Mouse (Mus musculus) ES-E14 (cell line): ENCODE measurements at regions not wholly inside any gene's neighbourhood (a gene's known extent, or its start where the extent isn't known, plus 50 kb on each side); places are given as distances from the start of the nearest gene placed in this dataset.

ENCODE experiments used
- DNase-seq: peaks from one replicate; pipeline ENCODE4 v3.0.0-alpha.2; 2013; ENCODE audit warnings: low read depth, low spot score
- H3K27ac ChIP-seq: 2 replicates; pipeline ENCODE4 v1.5.1; 2012; ENCODE audit warnings: low read depth, mild to moderate bottlenecking, low read length, moderate library complexity, mixed read lengths; ENCODE audit not compliant: poor library complexity, insufficient read depth, severe bottlenecking
- H3K36me3 ChIP-seq: 2 replicates; pipeline ENCODE4 v1.6.1; 2012; ENCODE audit warnings: mild to moderate bottlenecking, low read length, moderate library complexity, mixed read lengths; ENCODE audit not compliant: control insufficient read depth, poor library complexity, insufficient read depth, severe bottlenecking
- H3K4me1 ChIP-seq, 2 experiments: fragments of 150-350 bp in 1 of 2; sonication (generic) in 1 of 2; 2 replicates each; pipeline ENCODE4 v1.6.1; 2012; ENCODE audit warnings: low read length in 2 of 2, mild to moderate bottlenecking in 1 of 2, mixed read lengths in 1 of 2; ENCODE audit not compliant: control insufficient read depth in 2 of 2, insufficient read depth in 2 of 2, poor library complexity in 1 of 2
- H3K4me3 ChIP-seq, 2 experiments: fragments of 150-350 bp in 1 of 2; sonication (generic) in 1 of 2; 2 replicates each; pipeline ENCODE4 v1.5.1; 2012; ENCODE audit warnings: low read length in 2 of 2, low read depth in 1 of 2, mild to moderate bottlenecking in 1 of 2, mixed read lengths in 1 of 2; ENCODE audit not compliant: insufficient read depth in 1 of 2, poor library complexity in 1 of 2, severe bottlenecking in 1 of 2
- H3K9ac ChIP-seq: 2 replicates; pipeline ENCODE4 v1.6.1; 2012; ENCODE audit warnings: low read depth, mild to moderate bottlenecking, low read length, mixed read lengths; ENCODE audit not compliant: poor library complexity, insufficient read depth, severe bottlenecking
- H3K9me3 ChIP-seq: fragments of 150-350 bp; sonication (generic); 2 replicates; pipeline ENCODE4 v1.6.1; 2012; ENCODE audit warnings: low read depth, mild to moderate bottlenecking, low read length; ENCODE audit not compliant: control insufficient read depth, insufficient read depth
- CHD2 ChIP-seq: IDR thresholded peaks from 2 replicates; pipeline ENCODE4 v1.6.1; 2014; ENCODE audit warnings: mild to moderate bottlenecking, low read depth, low read length, inconsistent platforms
- HCFC1 ChIP-seq: IDR thresholded peaks from 2 replicates; pipeline ENCODE4 v1.6.1; 2012; ENCODE audit warnings: low read length, inconsistent platforms, borderline replicate concordance; ENCODE audit not compliant: insufficient read depth
- MAFK ChIP-seq: IDR thresholded peaks from 2 replicates; pipeline ENCODE4 v1.6.1; 2014; ENCODE audit warnings: mild to moderate bottlenecking, low read depth, low read length, inconsistent platforms; ENCODE audit not compliant: insufficient read depth
- ZC3H11A ChIP-seq: IDR thresholded peaks from 2 replicates; pipeline ENCODE4 v1.6.1; 2012; ENCODE audit warnings: low read depth, mild to moderate bottlenecking, inconsistent platforms, low read length, borderline replicate concordance
- ZNF384 ChIP-seq: IDR thresholded peaks from 2 replicates; pipeline ENCODE4 v1.6.1; 2012; ENCODE audit warnings: low read depth, low read length, inconsistent platforms
- in situ Hi-C, 2 experiments: fragments of 600-800 bp; cut with MboI; formaldehyde crosslinking; loops; one replicate each; pipeline ENCODE4 v1.15.1; 2025; ENCODE audit warnings: low sequenced_read_pairs in 2 of 2, inconsistent platforms in 1 of 2; ENCODE audit not compliant: unreplicated experiment in 2 of 2

GRCm38 (mm10) chr12:29368107-29368819 is 159.9 kb upstream of the Myt1l start:
- H3K9ac ChIP-seq, result no peak overlapping the region
- no peak for DNase-seq
- H3K9me3 ChIP-seq, result no peaks in the 10 kb centered on the region
- in situ Hi-C loops, result no loop called here
- H3K4me1 ChIP-seq, result no peaks in the 10 kb centered on the region
- peak overlapping the region in 1 of 2 experiments; percentile 43; a peak in 2 of 4 replicates for H3K4me3 ChIP-seq
- TF ChIP-seq CHD2, result no peak
- no peak for TF ChIP-seq ZC3H11A
- TF ChIP-seq HCFC1, result no peak
- TF ChIP-seq MAFK, result peak; percentile 94
- no peak for TF ChIP-seq ZNF384
- no peak overlapping the region for H3K27ac ChIP-seq
- no peaks in the 10 kb centered on the region for H3K36me3 ChIP-seq

DNA sequence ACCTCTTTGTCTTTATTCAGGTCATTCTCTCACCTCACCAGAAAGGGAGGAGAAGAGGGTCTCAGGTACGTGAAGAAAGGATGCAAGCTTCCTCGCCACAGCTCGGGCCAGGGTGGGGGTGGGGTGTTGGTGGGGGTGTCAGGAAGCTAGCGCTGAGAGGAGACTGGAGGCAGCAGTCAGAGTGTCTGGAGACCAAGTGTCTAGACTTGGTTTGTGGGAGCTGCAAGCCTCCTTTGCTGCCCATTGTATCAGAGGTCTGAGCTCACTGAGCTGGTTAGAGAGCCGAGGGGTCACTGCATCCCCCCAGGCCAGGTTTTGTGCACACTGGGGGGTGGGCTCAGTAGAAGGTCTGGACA is 159.4 kb upstream of the Myt1l start:
- in situ Hi-C loops, result no loop called here
- Histone ChIP-seq H3K9me3 (no peaks in the 10 kb centered on the region), H3K27ac (no peak overlapping the region), H3K9ac (no peak overlapping the region), H3K4me3 (no peak overlapping the region), H3K4me1 (no peaks in the 10 kb centered on the region), H3K36me3 (no peaks in the 10 kb centered on the region)
- no peak for DNase-seq
- TF ChIP-seq ZNF384, result no peak
- no peak for TF ChIP-seq CHD2
- TF ChIP-seq HCFC1, result no peak
- TF ChIP-seq MAFK, result no peak
- no peak for TF ChIP-seq ZC3H11A

DNA sequence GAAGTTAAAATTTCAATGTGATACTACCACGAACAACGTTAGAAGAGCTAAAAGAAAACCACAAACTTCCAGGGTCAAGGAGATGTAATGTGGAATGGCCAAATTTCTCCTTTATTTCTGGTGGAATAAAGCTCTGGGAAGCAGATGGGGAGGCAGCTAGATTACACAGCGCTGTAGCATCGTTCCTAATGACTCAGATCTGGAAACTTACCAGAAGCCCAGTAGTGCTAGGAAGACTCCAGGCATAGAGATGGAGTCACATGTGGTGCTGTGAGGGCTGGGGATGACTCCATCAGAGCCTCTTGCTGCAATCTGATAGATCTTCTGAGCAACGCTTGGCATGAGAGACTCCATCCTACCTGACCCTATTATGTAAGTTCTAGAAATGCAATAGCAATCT is 136.4 kb upstream of the Myt1l start:
- Histone ChIP-seq H3K9me3 (no peaks in the 10 kb centered on the region), H3K9ac (no peak overlapping the region), H3K4me1 (no peaks in the 10 kb centered on the region), H3K27ac (no peak overlapping the region), H3K36me3 (no peaks in the 10 kb centered on the region), H3K4me3 (no peak overlapping the region)
- in situ Hi-C loops, result no loop called here
- DNase-seq, result no peak
- TF ChIP-seq CHD2, result no peak
- TF ChIP-seq HCFC1, result no peak
- TF ChIP-seq ZC3H11A, result no peak
- no peak for TF ChIP-seq ZNF384
- no peak for TF ChIP-seq MAFK

DNA sequence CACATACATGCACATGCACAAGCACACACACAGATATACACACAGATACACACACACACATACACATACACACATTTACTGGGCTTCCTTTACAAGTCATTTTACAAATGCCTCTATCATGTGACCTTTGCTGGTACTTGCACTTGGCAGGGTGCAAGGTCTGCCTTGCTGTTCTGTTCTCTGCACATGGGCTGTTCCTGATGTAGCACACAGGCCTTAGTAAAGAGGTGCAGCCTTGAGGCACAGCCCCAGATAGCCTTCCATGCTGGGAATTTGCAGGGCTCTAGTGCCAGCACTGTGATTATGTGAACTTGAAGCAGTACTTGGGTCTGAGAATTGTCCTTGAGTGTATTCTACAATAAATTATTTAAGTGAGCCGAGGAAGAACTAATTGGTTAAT is 133.9 kb upstream of the Myt1l start:
- DNase-seq, result no peak
- Histone ChIP-seq H3K9me3 (no peaks in the 10 kb centered on the region), H3K9ac (no peak overlapping the region), H3K4me3 (no peak overlapping the region), H3K27ac (no peak overlapping the region), H3K4me1 (no peaks in the 10 kb centered on the region), H3K36me3 (no peaks in the 10 kb centered on the region)
- TF ChIP-seq ZC3H11A (no peak), CHD2 (no peak), HCFC1 (no peak), MAFK (no peak), ZNF384 (no peak)
- in situ Hi-C loops, result no loop called here

DNA sequence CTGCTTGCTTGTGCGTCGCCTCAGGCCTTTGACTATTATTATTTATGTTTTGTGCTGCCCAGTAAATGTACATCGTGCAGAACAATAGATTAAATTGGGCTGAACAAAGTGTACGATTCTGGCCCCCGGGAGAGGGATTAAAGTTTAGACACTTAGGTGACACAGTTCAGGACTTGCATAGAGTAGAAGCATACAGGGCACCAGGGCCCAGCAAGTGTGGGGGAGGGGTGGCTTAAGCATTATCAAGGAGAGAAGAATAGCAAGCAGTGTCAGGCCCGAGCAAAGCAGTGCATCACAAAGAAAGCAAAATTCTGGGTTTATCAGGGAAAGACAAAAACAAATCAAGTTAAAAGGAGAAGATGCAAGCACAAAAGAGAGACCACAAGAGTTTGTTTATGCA is 133.3 kb upstream of the Myt1l start:
- DNase-seq, result peak; percentile 7
- no peak for TF ChIP-seq ZC3H11A
- TF ChIP-seq MAFK, result no peak
- TF ChIP-seq HCFC1, result no peak
- TF ChIP-seq ZNF384, result no peak
- TF ChIP-seq CHD2, result no peak

More for the DNA sequence above, 133.3 kb upstream of the Myt1l start:
- Histone ChIP-seq H3K36me3 (no peaks in the 10 kb centered on the region), H3K4me3 (no peak overlapping the region), H3K4me1 (no peaks in the 10 kb centered on the region), H3K9ac (no peak overlapping the region), H3K27ac (no peak overlapping the region), H3K9me3 (no peaks in the 10 kb centered on the region)
- in situ Hi-C loops, result no loop called here
